Mouse (Mus musculus) heart, embryonic 16.5 days (tissue): Measurements from ENCODE around the gene Smchd1. TPM values are rescaled to one million over a fixed set of nuclear protein-coding genes. Genes with fewer than 3 reads are reported as not detected.
"Not testable (repeated sequence)": the region's sequence is repeated elsewhere in the genome, so short reads cannot be mapped to it uniquely, and the experiment has no call there.

Source experiments
- ATAC-seq: fragments of 200-750 bp; cut with Nextera tagmentation; replicated peaks from 2 replicates; pipeline ENCODE4 v1.8.0; 2017; ENCODE audit warnings: moderate number of reproducible peaks; ENCODE audit not compliant: insufficient read depth, low FRiP score; ENCODE audit errors: extremely low read depth
- H3K27ac ChIP-seq: fragments of 300-500 bp; sonication (generic); 2 replicates; pipeline ENCODE4 v1.5.1; 2014; ENCODE audit warnings: mild to moderate bottlenecking, low read length, control low read depth, moderate library complexity
- H3K27me3 ChIP-seq: fragments of 300-500 bp; sonication (generic); 2 replicates; pipeline ENCODE4 v1.6.1; 2014; ENCODE audit warnings: low read length, mixed read lengths; ENCODE audit not compliant: control insufficient read depth, insufficient read depth
- H3K36me3 ChIP-seq: fragments of 300-500 bp; sonication (generic); 2 replicates; pipeline ENCODE4 v1.6.1; 2014; ENCODE audit not compliant: control insufficient read depth, insufficient read depth
- H3K4me1 ChIP-seq: fragments of 300-500 bp; sonication (generic); 2 replicates; pipeline ENCODE4 v1.6.1; 2014; ENCODE audit warnings: low read length, mixed read lengths; ENCODE audit not compliant: control insufficient read depth, insufficient read depth
- H3K4me2 ChIP-seq: fragments of 300-500 bp; sonication (generic); 2 replicates; pipeline ENCODE4 v1.6.1; 2014; ENCODE audit warnings: low read depth, mild to moderate bottlenecking, control low read depth, low read length
- H3K4me3 ChIP-seq: fragments of 300-500 bp; sonication (generic); 2 replicates; pipeline ENCODE4 v1.5.1; 2014; ENCODE audit warnings: mild to moderate bottlenecking, control low read depth, low read length
- H3K9ac ChIP-seq: fragments of 300-500 bp; sonication (generic); 2 replicates; pipeline ENCODE4 v1.6.1; 2014; ENCODE audit warnings: low read length, control low read depth
- H3K9me3 ChIP-seq: fragments of 300-500 bp; sonication (generic); replicated peaks from 2 replicates; pipeline ENCODE4 v1.6.1; 2016; ENCODE audit warnings: low read length; ENCODE audit not compliant: control insufficient read depth
- WGBS: fragments of 180-500 bp; shearing (Covaris S2); extraction: QIAGEN DNeasy Blood & Tissue Kit; methylation state at CpG from one replicate; pipeline ENCODE4 v1.1.7; 2014; 5-methylcytosine and 5-hydroxymethylcytosine counted together
- polyA plus RNA-seq: library from polyadenylated mRNA; unstranded; fragments of >200 nt; fragmentation: Nextera tagmentation; extraction: Ambion mirVana; gene quantifications from 2 replicates; pipeline ENCODE4 v1.2.1, GENCODE M21; 2015

Gene Smchd1
- polyA plus RNA-seq, 1 experiment from 2014 or later: 35.4 TPM

- WGBS: 88% methylated on average over 3 of the region's 3 CpGs
- H3K27ac ChIP-seq: no peak overlapping the region
- H3K4me2 ChIP-seq: no peak overlapping the region
- no peak overlapping the region for H3K4me3 ChIP-seq
- H3K4me1 ChIP-seq: no peaks in the 10 kb centered on the region
- ATAC-seq: no peak
- no peak overlapping the region for H3K9ac ChIP-seq
- no peaks in the 10 kb centered on the region for H3K9me3 ChIP-seq
- no peaks in the 10 kb centered on the region for H3K27me3 ChIP-seq
- H3K36me3 ChIP-seq: peaks cover 20% of the 10 kb centered on the region
These were observed 14.8 kb downstream of the Smchd1 start for GRCm38 (mm10) chr17:71460312-71460711.

DNA sequence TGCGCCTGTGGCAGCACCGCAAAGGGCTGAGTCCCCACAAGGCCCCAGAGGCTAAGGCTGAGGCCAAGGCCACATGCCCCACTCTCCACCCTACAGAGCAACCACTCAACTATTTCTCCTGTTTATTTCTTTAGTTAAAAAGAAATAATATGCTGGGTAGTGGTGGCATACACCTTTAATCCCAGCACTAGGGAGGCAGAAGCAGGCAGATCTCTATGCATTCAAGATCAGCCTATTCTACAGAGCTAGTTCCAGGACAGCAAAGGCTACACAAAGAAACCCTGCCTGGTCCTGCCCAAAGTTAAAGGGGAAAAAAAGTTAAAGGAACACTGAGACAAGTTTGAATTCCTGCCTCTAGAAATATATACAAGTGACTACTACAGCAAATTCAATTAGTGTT is 15.3 kb downstream of the Smchd1 start, which contains the start of gene Gm4707:
Gm4707 (minus strand) TSS at position 101 of the 400 bp plus-strand sequence.
- H3K9ac ChIP-seq: no peak within 1 kb of the TSS
- no peak within 1 kb of the TSS for H3K4me3 ChIP-seq
- WGBS: 98% methylated on average over 2 of the region's 2 CpGs
- H3K9me3 ChIP-seq: no peaks in the 10 kb centered on the region
- peaks cover 20% of the 10 kb centered on the region for H3K36me3 ChIP-seq
- H3K4me1 ChIP-seq: no peaks in the 10 kb centered on the region
- no peak for ATAC-seq
- no peak within 1 kb of the TSS for H3K4me2 ChIP-seq
- no peaks in the 10 kb centered on the region for H3K27me3 ChIP-seq
- H3K27ac ChIP-seq: no peak within 1 kb of the TSS

DNA sequence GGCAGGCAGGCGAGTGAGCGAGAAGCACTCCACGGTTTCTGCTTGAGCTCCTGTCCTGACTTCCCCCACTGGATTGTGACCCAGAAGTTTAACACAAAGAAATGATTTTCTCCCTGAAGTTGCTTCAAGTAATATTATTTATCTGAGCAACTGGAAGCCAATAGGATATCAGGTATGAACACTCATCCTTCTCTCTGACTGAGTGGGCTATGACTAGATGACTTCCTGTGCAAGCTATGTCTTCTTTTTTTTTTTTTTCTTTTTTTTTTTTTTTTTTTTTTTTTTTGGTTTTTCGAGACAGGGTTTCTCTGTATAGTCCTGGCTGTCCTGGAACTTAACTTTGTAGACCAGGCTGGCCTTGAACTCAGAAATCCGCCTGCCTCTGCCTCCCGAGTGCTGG is 17.8 kb downstream of the Smchd1 start:
- H3K4me2 ChIP-seq, H3K4me1 ChIP-seq, H3K4me3 ChIP-seq, H3K27me3 ChIP-seq, H3K9ac ChIP-seq, H3K9me3 ChIP-seq, ATAC-seq, H3K27ac ChIP-seq: not testable (repeated sequence)
- H3K36me3 ChIP-seq: peaks cover 17% of the 10 kb centered on the region
- 95% methylated on average over 6 of the region's 6 CpGs for WGBS

DNA sequence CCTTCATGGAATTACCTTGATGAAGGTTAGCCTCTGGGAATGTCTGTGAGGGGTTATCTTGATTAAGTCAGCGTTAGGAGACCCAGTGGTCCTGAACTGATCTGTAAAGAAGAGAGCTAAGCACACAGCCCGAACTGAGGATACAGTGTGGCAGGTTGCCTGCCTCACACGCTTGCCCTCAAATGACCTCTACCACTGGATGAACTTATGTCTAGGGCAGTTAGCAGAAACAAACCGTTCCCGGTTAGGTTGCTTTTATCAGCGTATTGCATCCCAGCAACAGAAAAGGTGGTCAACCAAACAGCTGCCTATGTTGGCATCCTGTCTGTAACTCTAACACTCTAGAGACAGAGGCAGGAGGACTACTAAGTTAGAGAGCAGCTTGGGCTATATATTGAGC is 30.0 kb downstream of the Smchd1 start:
- H3K4me1 ChIP-seq: no peaks in the 10 kb centered on the region
- no peak overlapping the region for H3K4me2 ChIP-seq
- H3K9me3 ChIP-seq: no peaks in the 10 kb centered on the region
- no peak overlapping the region for H3K27ac ChIP-seq
- no peak overlapping the region for H3K9ac ChIP-seq
- H3K4me3 ChIP-seq: no peak overlapping the region
- peaks cover 23% of the 10 kb centered on the region for H3K36me3 ChIP-seq
- 84% methylated on average over 6 of the region's 6 CpGs for WGBS
- ATAC-seq: no peak
- no peaks in the 10 kb centered on the region for H3K27me3 ChIP-seq

- no peak overlapping the region for H3K27ac ChIP-seq
- H3K36me3 ChIP-seq: peaks cover 23% of the 10 kb centered on the region
- ATAC-seq: no peak
These were observed 30.4 kb downstream of the Smchd1 start for GRCm38 (mm10) chr17:71444718-71445117.

DNA sequence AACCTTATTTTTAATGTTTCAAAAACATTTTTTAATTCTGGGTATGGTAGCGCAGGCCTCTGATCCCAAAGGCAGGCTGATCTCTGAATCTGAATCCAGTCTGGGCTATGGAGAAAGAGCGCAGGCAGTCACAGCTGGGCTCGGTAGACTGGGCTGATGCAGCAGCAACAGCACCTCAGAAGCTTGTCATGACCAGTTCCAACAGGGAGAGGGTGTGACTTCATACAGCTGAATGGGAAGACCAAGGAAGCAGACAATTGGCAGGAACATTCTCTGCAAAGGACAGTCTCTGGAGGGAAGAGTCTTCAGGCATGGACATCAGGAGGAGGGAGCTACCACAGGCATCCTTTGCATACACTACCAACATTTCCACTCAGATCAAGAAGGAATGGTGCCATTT is 31.0 kb downstream of the Smchd1 start:
- H3K9me3 ChIP-seq: no peaks in the 10 kb centered on the region
- H3K4me1 ChIP-seq: no peaks in the 10 kb centered on the region
- no peak overlapping the region for H3K27ac ChIP-seq
- H3K4me3 ChIP-seq: no peak overlapping the region
- H3K9ac ChIP-seq: no peak overlapping the region
- no peak overlapping the region for H3K4me2 ChIP-seq
- no peak for ATAC-seq
- no peaks in the 10 kb centered on the region for H3K27me3 ChIP-seq
- 91% methylated on average over 3 of the region's 3 CpGs for WGBS
- peaks cover 23% of the 10 kb centered on the region for H3K36me3 ChIP-seq

More at GRCm38 (mm10) chr17:71444718-71445117, 30.4 kb downstream of the Smchd1 start:
- H3K27me3 ChIP-seq: no peaks in the 10 kb centered on the region
- H3K4me1 ChIP-seq: no peaks in the 10 kb centered on the region
- no peaks in the 10 kb centered on the region for H3K9me3 ChIP-seq
- H3K4me2 ChIP-seq: no peak overlapping the region
- H3K4me3 ChIP-seq: no peak overlapping the region
- WGBS: 84% methylated on average over 2 of the region's 2 CpGs
- H3K9ac ChIP-seq: no peak overlapping the region

DNA sequence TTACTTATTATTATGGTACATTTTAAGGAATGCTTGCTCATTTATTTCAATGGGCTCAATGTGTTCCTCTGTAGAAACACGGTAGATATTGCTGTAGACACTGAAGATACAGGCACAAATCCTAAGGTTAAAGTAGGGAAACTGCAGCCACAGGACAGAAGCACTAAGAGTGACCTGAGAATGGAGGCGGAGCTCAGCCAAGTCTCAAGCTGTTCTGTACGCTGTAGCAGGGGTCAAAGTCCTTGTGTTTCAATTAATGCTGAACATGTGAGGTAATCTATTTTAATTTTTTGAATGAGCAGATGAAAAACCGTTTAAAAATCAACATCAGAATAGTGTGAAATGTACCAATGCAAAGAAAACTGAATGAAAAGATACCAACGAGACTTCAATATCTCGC is 31.9 kb downstream of the Smchd1 start:
- Histone ChIP-seq H3K9me3 (no peaks in the 10 kb centered on the region), H3K4me2 (no peak overlapping the region), H3K27me3 (no peaks in the 10 kb centered on the region), H3K4me1 (no peaks in the 10 kb centered on the region), H3K4me3 (no peak overlapping the region), H3K36me3 (peaks cover 20% of the 10 kb centered on the region), H3K27ac (no peak overlapping the region), H3K9ac (no peak overlapping the region)
- 91% methylated on average over 6 of the region's 6 CpGs for WGBS
- ATAC-seq: no peak

GRCm38 (mm10) chr17:71422502-71422901 is 52.6 kb downstream of the Smchd1 start:
- 99% methylated on average over 2 of the region's 2 CpGs for WGBS

GRCm38 (mm10) chr17:71419448-71419847 is 55.7 kb downstream of the Smchd1 start:
- not testable (repeated sequence) for H3K4me2 ChIP-seq, H3K27ac ChIP-seq, H3K9ac ChIP-seq, ATAC-seq, H3K4me1 ChIP-seq, H3K4me3 ChIP-seq, H3K27me3 ChIP-seq
- WGBS: 88% methylated on average over 5 of the region's 5 CpGs
- Histone ChIP-seq H3K36me3 (peaks cover 36% of the 10 kb centered on the region), H3K9me3 (peaks cover 13% of the 10 kb centered on the region)

More at GRCm38 (mm10) chr17:71422502-71422901, 52.6 kb downstream of the Smchd1 start:
- not testable (repeated sequence) for ATAC-seq, H3K4me3 ChIP-seq, H3K27ac ChIP-seq, H3K27me3 ChIP-seq, H3K4me1 ChIP-seq, H3K9ac ChIP-seq, H3K4me2 ChIP-seq
- H3K36me3 ChIP-seq: peaks cover 41% of the 10 kb centered on the region
- peaks cover 13% of the 10 kb centered on the region for H3K9me3 ChIP-seq
